Mouse (Mus musculus): ENCODE data around the gene Tmem30b. TPM values are rescaled to one million over a fixed set of nuclear protein-coding genes. Genes with fewer than 3 reads are reported as not detected.

The Tmem30b gene
- polyA plus RNA-seq, 1 experiment = 0.62 TPM

DNA sequence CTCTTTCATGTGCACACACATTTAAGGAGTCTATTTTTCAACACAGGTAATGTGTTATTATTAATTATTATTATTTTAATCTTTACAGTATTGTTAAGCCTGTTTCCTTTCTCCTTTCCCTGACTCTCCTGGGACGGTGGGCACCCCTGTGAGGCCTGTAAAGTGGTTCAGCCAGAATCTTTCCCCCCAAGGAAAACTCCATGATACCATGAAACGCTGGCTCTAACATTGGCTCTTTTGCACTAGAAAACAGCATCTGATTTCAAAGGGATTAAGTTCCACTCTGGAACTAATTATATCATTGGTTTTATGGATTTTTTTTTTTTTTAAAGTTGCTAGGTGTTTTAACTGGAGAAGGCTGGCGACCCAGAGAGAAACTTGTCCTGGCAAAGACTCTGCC, 24.2 kb downstream of the Tmem30b start:
- H3K4me3 ChIP-seq (replicated peaks; ENCODE audit: insufficient read depth, low read depth, low read length) = no peak overlapping the region
- WGBS = 64% methylated on average over 3 of the region's 3 CpGs
- no peaks in the 10 kb centered on the region; the same call in 1 of the 2 replicates for H3K27me3 ChIP-seq (ENCODE audit: control insufficient read depth, insufficient read depth, low read length)
- DNase-seq = no peak
- TF ChIP-seq POLR2A (IDR thresholded peaks at IDR 0.05; ENCODE audit: borderline replicate concordance, insufficient read depth, low read length) (no peak), CTCF (IDR thresholded peaks at IDR 0.05; ENCODE audit: borderline replicate concordance, insufficient read depth, low read depth, low read length) (no peak)
- H3K27ac ChIP-seq (ENCODE audit: insufficient read depth, low read length) = no peak overlapping the region
- H3K4me1 ChIP-seq (ENCODE audit: control insufficient read depth, insufficient read depth, low read length) = no peaks in the 10 kb centered on the region

GRCm38 (mm10) chr12:73521238-73521841, 24.9 kb downstream of the Tmem30b start:
- H3K4me3 ChIP-seq (replicated peaks; ENCODE audit: insufficient read depth, low read depth, low read length) = no peak overlapping the region
- no peak for DNase-seq
- WGBS = 78% methylated on average over 15 of the region's 15 CpGs
- H3K27ac ChIP-seq (ENCODE audit: insufficient read depth, low read length) = no peak overlapping the region
- no peaks in the 10 kb centered on the region; the same call in 1 of the 2 replicates for H3K27me3 ChIP-seq (ENCODE audit: control insufficient read depth, insufficient read depth, low read length)
- no peaks in the 10 kb centered on the region for H3K4me1 ChIP-seq (ENCODE audit: control insufficient read depth, insufficient read depth, low read length)
- no peak for TF ChIP-seq POLR2A (IDR thresholded peaks at IDR 0.05; ENCODE audit: borderline replicate concordance, insufficient read depth, low read length)
- no peak for TF ChIP-seq CTCF (IDR thresholded peaks at IDR 0.05; ENCODE audit: borderline replicate concordance, insufficient read depth, low read depth, low read length)

DNA sequence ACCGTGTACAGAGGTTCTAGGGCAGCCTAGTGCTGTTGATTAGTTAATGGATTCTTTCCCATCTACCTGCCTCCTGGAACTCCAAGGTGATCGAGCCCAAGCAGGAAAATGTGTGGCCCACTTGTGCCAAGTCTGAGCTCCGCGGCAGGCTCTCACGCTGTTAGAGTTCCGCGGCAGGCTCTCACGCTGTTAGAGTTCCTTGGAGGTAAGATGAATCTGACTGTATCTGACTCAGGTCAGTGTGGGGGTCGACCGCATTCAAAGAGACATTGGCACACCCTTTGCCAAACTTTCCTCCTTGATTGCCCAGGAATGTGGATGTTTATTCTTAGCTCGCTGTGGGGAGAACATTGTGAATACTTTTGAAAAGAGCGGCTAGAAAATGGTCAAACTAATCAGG, 28.4 kb downstream of the Tmem30b start:
- no peaks in the 10 kb centered on the region for H3K4me1 ChIP-seq (ENCODE audit: control insufficient read depth, insufficient read depth, low read length)
- TF ChIP-seq CTCF (IDR thresholded peaks at IDR 0.05; ENCODE audit: borderline replicate concordance, insufficient read depth, low read depth, low read length) (no peak), POLR2A (IDR thresholded peaks at IDR 0.05; ENCODE audit: borderline replicate concordance, insufficient read depth, low read length) (no peak)
- DNase-seq = no peak
- H3K4me3 ChIP-seq (replicated peaks; ENCODE audit: insufficient read depth, low read depth, low read length) = no peak overlapping the region
- 59% methylated on average over 12 of the region's 12 CpGs for WGBS
- H3K27me3 ChIP-seq (ENCODE audit: control insufficient read depth, insufficient read depth, low read length) = no peaks in the 10 kb centered on the region
- no peak overlapping the region for H3K27ac ChIP-seq (ENCODE audit: insufficient read depth, low read length)

GRCm38 (mm10) chr12:73517022-73517709, 29.0 kb downstream of the Tmem30b start:
- Histone ChIP-seq H3K4me3 (replicated peaks; ENCODE audit: insufficient read depth, low read depth, low read length) (no peak overlapping the region), H3K4me1 (ENCODE audit: control insufficient read depth, insufficient read depth, low read length) (no peaks in the 10 kb centered on the region), H3K27ac (ENCODE audit: insufficient read depth, low read length) (no peak overlapping the region), H3K27me3 (ENCODE audit: control insufficient read depth, insufficient read depth, low read length) (no peaks in the 10 kb centered on the region)
- DNase-seq = peak; percentile 46 to 67
- TF ChIP-seq CTCF (IDR thresholded peaks at IDR 0.05; ENCODE audit: borderline replicate concordance, insufficient read depth, low read depth, low read length) (peak; percentile 84), POLR2A (IDR thresholded peaks at IDR 0.05; ENCODE audit: borderline replicate concordance, insufficient read depth, low read length) (no peak)
- 42% methylated on average over 15 of the region's 15 CpGs for WGBS

DNA sequence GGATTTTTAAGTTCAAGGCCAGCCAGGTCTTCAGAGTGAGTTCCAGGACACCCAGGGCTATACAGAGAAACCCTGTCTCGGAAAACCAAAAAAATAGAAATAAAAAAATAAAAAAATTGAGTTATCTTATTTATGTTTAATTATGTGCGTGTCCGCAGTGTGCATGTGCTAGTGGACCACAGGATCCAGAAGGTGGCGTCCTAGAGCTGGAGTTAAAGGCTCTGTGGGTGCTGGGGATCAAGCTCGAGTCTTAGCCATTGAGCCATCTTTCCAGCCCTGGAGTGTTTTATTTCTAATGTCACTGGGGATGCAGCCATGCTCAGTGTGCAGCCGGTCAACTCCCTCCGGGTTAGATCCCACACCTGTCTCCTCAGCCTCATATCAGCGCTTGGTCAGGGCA, 29.7 kb downstream of the Tmem30b start:
- no peak for TF ChIP-seq POLR2A (IDR thresholded peaks at IDR 0.05; ENCODE audit: borderline replicate concordance, insufficient read depth, low read length)
- TF ChIP-seq CTCF (IDR thresholded peaks at IDR 0.05; ENCODE audit: borderline replicate concordance, insufficient read depth, low read depth, low read length) = no peak
- WGBS = 90% methylated on average over 8 of the region's 8 CpGs
- no peaks in the 10 kb centered on the region for H3K4me1 ChIP-seq (ENCODE audit: control insufficient read depth, insufficient read depth, low read length)
- DNase-seq = no peak
- H3K4me3 ChIP-seq (replicated peaks; ENCODE audit: insufficient read depth, low read depth, low read length) = no peak overlapping the region
- H3K27ac ChIP-seq (ENCODE audit: insufficient read depth, low read length) = no peak overlapping the region
- H3K27me3 ChIP-seq (ENCODE audit: control insufficient read depth, insufficient read depth, low read length) = no peaks in the 10 kb centered on the region

- Histone ChIP-seq H3K27ac (ENCODE audit: insufficient read depth, low read length) (no peak overlapping the region), H3K4me1 (ENCODE audit: control insufficient read depth, insufficient read depth, low read length) (no peaks in the 10 kb centered on the region), H3K4me3 (replicated peaks; ENCODE audit: insufficient read depth, low read depth, low read length) (no peak overlapping the region), H3K27me3 (ENCODE audit: control insufficient read depth, insufficient read depth, low read length) (no peaks in the 10 kb centered on the region)
- WGBS = 80% methylated on average over 6 of the region's 6 CpGs
- TF ChIP-seq POLR2A (IDR thresholded peaks at IDR 0.05; ENCODE audit: borderline replicate concordance, insufficient read depth, low read length) (no peak), CTCF (IDR thresholded peaks at IDR 0.05; ENCODE audit: borderline replicate concordance, insufficient read depth, low read depth, low read length) (no peak)
- no peak for DNase-seq
These were observed 31.5 kb downstream of the Tmem30b start for GRCm38 (mm10) chr12:73514722-73515121.

GRCm38 (mm10) chr12:73513958-73514357, 32.2 kb downstream of the Tmem30b start:
- no peaks in the 10 kb centered on the region for H3K27me3 ChIP-seq (ENCODE audit: control insufficient read depth, insufficient read depth, low read length)
- H3K4me3 ChIP-seq (replicated peaks; ENCODE audit: insufficient read depth, low read depth, low read length) = no peak overlapping the region
- no peak for TF ChIP-seq CTCF (IDR thresholded peaks at IDR 0.05; ENCODE audit: borderline replicate concordance, insufficient read depth, low read depth, low read length)
- TF ChIP-seq POLR2A (IDR thresholded peaks at IDR 0.05; ENCODE audit: borderline replicate concordance, insufficient read depth, low read length) = no peak
- H3K27ac ChIP-seq (ENCODE audit: insufficient read depth, low read length) = no peak overlapping the region
- H3K4me1 ChIP-seq (ENCODE audit: control insufficient read depth, insufficient read depth, low read length) = no peaks in the 10 kb centered on the region
- DNase-seq = no peak
- 91% methylated on average over 10 of the region's 10 CpGs for WGBS

DNA sequence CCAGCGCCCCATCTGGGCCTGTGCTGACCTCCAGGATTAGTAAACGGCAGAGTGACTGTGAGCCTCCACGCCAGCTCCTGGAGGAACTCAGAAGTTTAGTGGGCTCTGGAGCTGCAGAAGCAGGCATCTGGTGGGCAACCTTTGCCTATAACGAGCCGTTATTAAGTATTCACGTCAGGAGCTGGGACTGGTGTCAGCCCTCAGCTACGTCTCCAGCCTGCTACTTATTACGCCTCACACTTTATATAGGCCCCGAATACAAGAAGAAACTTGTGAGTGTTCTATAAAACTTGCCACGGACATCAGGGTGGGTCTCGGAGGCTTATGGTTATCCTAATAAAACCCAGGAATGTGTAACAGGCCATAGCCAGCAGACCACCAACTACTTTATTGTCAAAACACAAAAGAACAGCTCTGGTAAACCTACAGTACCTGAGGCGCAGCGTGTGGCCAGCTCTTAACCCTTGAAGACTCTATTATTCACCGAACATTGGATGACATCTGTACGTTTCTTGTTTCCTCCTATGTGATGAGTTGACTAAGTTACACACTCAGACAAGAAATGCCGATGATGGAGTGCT, 34.6 kb downstream of the Tmem30b start:
- WGBS = 67% methylated on average over 16 of the region's 16 CpGs

More for the DNA sequence above, 34.6 kb downstream of the Tmem30b start:
- no peaks in the 10 kb centered on the region for H3K4me1 ChIP-seq (ENCODE audit: control insufficient read depth, insufficient read depth, low read length)
- H3K4me3 ChIP-seq (replicated peaks; ENCODE audit: insufficient read depth, low read depth, low read length) = no peak overlapping the region
- no peak for DNase-seq
- no peak overlapping the region for H3K27ac ChIP-seq (ENCODE audit: insufficient read depth, low read length)
- no peak for TF ChIP-seq CTCF (IDR thresholded peaks at IDR 0.05; ENCODE audit: borderline replicate concordance, insufficient read depth, low read depth, low read length)
- no peak for TF ChIP-seq POLR2A (IDR thresholded peaks at IDR 0.05; ENCODE audit: borderline replicate concordance, insufficient read depth, low read length)
- H3K27me3 ChIP-seq (ENCODE audit: control insufficient read depth, insufficient read depth, low read length) = no peaks in the 10 kb centered on the region

All from cerebellum, adult 2 months (tissue).